Mouse (Mus musculus) ES-E14 (cell line): ENCODE data around the gene Rtn4.

Experiments used
- CHD2 ChIP-seq: IDR thresholded peaks from 2 replicates; pipeline ENCODE4 v1.6.1; 2014; ENCODE audit warnings: mild to moderate bottlenecking, low read depth, low read length, inconsistent platforms
- HCFC1 ChIP-seq: IDR thresholded peaks from 2 replicates; pipeline ENCODE4 v1.6.1; 2012; ENCODE audit warnings: low read length, inconsistent platforms, borderline replicate concordance; ENCODE audit not compliant: insufficient read depth
- MAFK ChIP-seq: IDR thresholded peaks from 2 replicates; pipeline ENCODE4 v1.6.1; 2014; ENCODE audit warnings: mild to moderate bottlenecking, low read depth, low read length, inconsistent platforms; ENCODE audit not compliant: insufficient read depth
- ZNF384 ChIP-seq: IDR thresholded peaks from 2 replicates; pipeline ENCODE4 v1.6.1; 2012; ENCODE audit warnings: low read depth, low read length, inconsistent platforms

- no peak for TF ChIP-seq ZNF384
- no peak for TF ChIP-seq MAFK
- no peak for TF ChIP-seq HCFC1
- TF ChIP-seq CHD2: no peak
Observed at GRCm38 (mm10) chr11:29686176-29686575, 6.6 kb upstream of the Rtn4 start.
